Mouse (Mus musculus): ENCODE data around the gene Rnpepl1.

DNA sequence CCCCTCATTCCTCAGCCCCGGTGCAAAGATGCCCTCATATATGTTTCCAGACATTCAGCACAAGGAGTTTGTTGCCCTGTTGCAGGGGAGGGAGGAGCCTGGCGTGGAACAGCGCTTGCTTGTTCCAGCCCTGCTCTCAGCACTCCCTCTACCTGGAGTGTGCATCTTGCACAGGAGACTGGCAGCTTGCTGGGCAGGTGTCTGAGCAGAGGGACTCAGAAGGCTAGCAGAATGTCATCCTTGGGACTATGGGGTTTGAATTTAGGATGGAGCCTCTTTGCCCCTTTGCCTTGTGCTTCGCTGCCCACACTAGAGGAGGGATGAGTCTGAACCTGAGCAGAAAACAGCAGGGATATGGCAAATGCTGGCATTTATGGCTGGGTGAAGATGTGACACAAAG is 29.2 kb downstream of the Rnpepl1 start:
- TF ChIP-seq CTCF (conservative IDR thresholded peaks at IDR 0.05; ENCODE audit: low read length), result no peak
- no peak for TF ChIP-seq NANOG (IDR thresholded peaks at IDR 0.05; ENCODE audit: borderline replicate concordance, low read length)
- TF ChIP-seq POU5F1 (IDR thresholded peaks at IDR 0.05; ENCODE audit: borderline replicate concordance, low read length), result no peak
